Mouse (Mus musculus): Measurements from ENCODE around the gene Map2k6.

Gene Map2k6

DNA sequence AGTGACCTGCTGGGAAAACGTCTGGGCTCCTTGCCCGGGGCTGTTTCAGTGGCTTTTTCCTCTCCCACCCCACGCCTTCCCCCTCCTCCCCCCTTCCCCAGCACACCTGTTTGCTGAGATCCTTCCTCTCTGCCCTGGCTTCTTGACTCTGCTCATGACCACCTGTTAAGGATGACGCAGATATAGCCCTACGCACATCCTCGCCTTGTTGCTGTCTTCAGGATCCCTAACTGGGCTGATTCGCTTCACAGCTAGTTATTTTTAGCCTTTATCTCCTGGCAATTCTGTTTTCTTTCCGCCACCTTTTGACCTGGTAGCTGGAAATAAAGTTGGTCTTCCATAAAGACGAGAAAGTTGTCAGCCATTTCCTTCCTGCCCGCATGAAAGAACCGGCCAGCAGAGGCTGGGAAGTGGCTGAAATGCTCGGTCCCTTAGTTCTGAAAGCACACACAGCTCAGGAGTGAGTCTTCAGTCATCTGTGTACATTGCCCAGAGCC, 152.6 kb downstream of the Map2k6 start:
- no peak for DNase-seq (ENCODE audit: low read depth, low spot score)

DNA sequence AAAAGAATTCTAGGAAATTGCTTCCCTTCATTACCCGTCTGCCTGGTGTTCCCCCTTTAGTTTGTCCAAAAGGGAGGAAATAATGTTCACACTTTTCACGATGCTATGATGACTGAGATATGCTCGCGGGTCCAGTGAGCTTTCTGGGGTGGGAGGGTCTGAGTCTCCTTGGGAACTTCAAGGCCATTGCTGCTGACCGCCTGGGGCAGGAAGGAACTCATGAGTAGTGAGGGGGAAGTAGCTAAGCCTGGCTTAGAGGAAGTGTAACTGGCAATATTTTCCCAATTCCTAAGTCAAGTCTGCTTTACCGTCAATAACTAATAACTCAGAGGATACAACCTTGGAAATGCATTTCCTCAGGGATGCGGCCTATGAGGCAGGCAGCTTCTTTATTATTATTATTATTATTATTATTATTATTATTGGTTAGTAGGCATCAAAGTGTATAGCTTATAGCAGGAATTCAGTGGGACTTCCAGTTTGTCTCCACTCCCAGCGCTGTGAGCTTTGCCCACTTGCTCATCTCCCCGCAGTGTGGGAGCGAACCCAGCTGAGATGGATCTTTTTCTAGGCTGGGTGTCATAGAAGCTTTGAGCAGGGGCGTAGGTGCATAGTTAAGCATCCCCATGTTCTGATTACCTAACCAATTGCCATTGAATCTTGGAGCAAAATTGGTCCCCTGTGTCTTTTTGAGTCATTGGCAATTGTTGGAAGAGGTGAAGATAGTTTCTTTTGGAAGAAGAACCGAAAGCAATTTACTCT, 163.6 kb downstream of the Map2k6 start:
- DNase-seq (ENCODE audit: low read depth, low spot score), result no peak

DNA sequence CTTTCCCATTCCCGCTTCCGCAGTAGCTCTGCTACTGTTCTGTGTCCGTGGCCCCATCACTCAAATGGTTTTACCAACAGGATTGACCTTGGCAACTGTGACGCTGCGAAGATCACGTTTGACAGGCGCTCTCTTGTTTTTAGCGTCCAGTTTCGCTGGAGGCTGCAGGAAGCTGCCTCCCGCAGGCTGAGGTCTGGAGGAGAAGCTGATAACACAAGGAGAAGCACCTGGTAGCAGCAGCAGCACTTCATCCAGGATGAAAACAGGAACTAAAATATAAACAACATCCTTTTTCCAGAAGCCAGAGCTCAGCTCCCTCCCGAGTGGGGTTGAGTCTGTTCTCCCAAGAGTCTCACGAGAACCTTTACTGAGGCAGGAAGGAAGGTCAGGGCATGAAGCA, 164.3 kb downstream of the Map2k6 start:
- DNase-seq (ENCODE audit: low read depth, low spot score), result no peak

DNA sequence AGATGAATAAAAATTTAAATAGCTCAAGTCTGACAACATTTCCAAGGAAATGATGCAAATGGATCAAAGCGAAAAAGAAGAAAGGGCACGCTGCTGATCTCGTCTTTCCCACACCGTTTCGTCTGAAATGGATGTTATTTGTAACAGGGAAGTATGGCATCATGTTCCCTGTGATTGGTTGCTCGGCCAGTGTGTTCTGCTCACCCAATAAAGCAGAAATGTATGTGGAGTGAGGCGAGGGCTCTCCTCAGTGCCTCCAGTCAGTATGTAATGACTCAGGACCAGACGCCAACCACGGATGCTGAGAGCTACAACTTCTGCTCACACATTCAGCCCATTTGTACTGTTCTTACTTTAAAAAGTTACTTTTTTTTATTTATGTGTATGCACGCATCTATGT, 164.9 kb downstream of the Map2k6 start:
- DNase-seq (ENCODE audit: low read depth, low spot score), result no peak

DNA sequence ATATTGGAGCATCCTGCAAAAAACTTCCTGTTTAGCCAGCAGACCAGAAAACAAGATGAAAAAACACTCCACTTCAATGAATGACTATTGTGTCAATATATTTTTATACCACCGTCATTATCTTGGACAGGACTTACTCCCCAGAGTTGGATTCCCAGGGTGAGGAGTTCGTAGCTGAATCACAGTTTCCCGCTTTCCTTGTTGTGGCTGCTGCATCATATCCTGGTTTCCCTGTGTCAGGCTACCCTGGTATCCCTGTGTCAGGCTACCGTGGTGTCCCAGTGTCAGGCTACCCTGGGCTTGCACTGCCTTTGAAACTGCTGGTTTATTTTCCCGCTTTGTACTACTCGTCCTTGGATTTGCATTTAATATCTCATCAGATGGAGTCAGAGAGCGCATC, 167.4 kb downstream of the Map2k6 start:
- no peak for DNase-seq (ENCODE audit: low read depth, low spot score)

DNA sequence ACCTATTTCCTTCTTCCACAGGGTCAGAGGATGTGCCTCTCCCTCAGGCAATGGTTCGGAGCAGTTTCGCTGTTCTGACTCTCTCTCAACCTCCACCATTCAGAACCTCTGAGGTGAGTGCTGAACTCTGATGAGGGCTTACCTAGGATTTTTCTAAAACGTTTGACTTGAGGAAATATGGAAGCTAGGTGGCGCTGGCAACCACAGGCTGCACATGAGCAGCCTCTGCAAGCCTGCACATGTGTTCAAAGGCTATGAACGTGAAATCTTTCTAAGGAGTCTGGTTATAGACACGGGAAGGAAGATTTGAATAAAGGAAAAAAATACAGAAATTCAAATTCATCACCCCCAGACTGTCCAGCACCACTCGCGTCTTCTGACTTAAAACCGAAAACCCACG, 173.6 kb downstream of the Map2k6 start:
- peak; percentile 55 for DNase-seq (ENCODE audit: low read depth, low spot score)
